Mouse (Mus musculus) ES-Bruce4 (cell line): Measurements from ENCODE around the gene Hoxd10. TPM values are rescaled to one million over a fixed set of nuclear protein-coding genes. Genes with fewer than 3 reads are reported as not detected.

Source experiments
- H3K27ac ChIP-seq: 2 replicates; pipeline ENCODE4 v1.5.1; 2012; ENCODE audit warnings: low read length, inconsistent platforms; ENCODE audit not compliant: insufficient read depth
- H3K27me3 ChIP-seq: 2 replicates; pipeline ENCODE4 v1.6.1; 2012; ENCODE audit warnings: mild to moderate bottlenecking, low read length, inconsistent platforms; ENCODE audit not compliant: control insufficient read depth, poor library complexity, insufficient read depth, severe bottlenecking
- H3K36me3 ChIP-seq: 2 replicates; pipeline ENCODE4 v1.6.1; 2012; ENCODE audit warnings: inconsistent platforms, mild to moderate bottlenecking, low read length, moderate library complexity; ENCODE audit not compliant: control insufficient read depth, poor library complexity, insufficient read depth, severe bottlenecking
- H3K4me1 ChIP-seq: one replicate; pipeline ENCODE4 v1.8.1; 2011; ENCODE audit warnings: low read length; ENCODE audit not compliant: control insufficient read depth, insufficient read depth
- H3K4me3 ChIP-seq: 2 replicates; pipeline ENCODE4 v1.5.1; 2011; ENCODE audit warnings: low read depth, mild to moderate bottlenecking, low read length
- H3K9ac ChIP-seq: 2 replicates; pipeline ENCODE4 v1.6.1; 2012; ENCODE audit warnings: low read depth, mild to moderate bottlenecking, inconsistent platforms; ENCODE audit not compliant: poor library complexity, severe bottlenecking
- H3K9me3 ChIP-seq: replicated peaks from 2 replicates; pipeline ENCODE4 v1.6.1; 2012; ENCODE audit warnings: mild to moderate bottlenecking, low read length, inconsistent platforms; ENCODE audit not compliant: control insufficient read depth, poor library complexity, insufficient read depth, severe bottlenecking
- CTCF ChIP-seq: IDR thresholded peaks from one replicate; pipeline ENCODE4 v1.8.1; 2011; ENCODE audit warnings: low read depth, low read length
- EP300 ChIP-seq: IDR thresholded peaks from 2 replicates; pipeline ENCODE4 v1.6.1; 2011; ENCODE audit warnings: low read depth, low read length; ENCODE audit not compliant: insufficient read depth
- POLR2A ChIP-seq: IDR thresholded peaks from one replicate; pipeline ENCODE4 v1.8.1; 2011; ENCODE audit warnings: low read length; ENCODE audit not compliant: insufficient read depth
- polyA plus RNA-seq: library from polyadenylated mRNA; stranded (reverse); fragments of >200 nt; gene quantifications from 2 replicates; pipeline ENCODE4 v1.2.4, GENCODE M21; 2011; ENCODE audit warnings: low read depth; ENCODE audit not compliant: missing spikeins, insufficient read depth, insufficient read length

The Hoxd10 gene
- polyA plus RNA-seq, 1 experiment, result not detected

- no peak overlapping the region for H3K9ac ChIP-seq
- H3K9me3 ChIP-seq, result no peaks in the 10 kb centered on the region
- H3K4me3 ChIP-seq, result no peak overlapping the region
- peaks cover 72% of the 10 kb centered on the region for H3K27me3 ChIP-seq
- TF ChIP-seq CTCF, result no peak
- no peak for TF ChIP-seq POLR2A
- no peak for TF ChIP-seq EP300
- H3K27ac ChIP-seq, result no peak overlapping the region
- no peaks in the 10 kb centered on the region for H3K4me1 ChIP-seq
- H3K36me3 ChIP-seq, result no peaks in the 10 kb centered on the region
Measured at GRCm38 (mm10) chr2:74708676-74709075, 17.0 kb downstream of the Hoxd10 start.

GRCm38 (mm10) chr2:74709465-74710419, 18.0 kb downstream of the Hoxd10 start:
- Histone ChIP-seq H3K4me3 (no peak overlapping the region), H3K27ac (no peak overlapping the region), H3K9ac (no peak overlapping the region), H3K9me3 (no peaks in the 10 kb centered on the region), H3K27me3 (peaks cover 71% of the 10 kb centered on the region), H3K36me3 (no peaks in the 10 kb centered on the region), H3K4me1 (no peaks in the 10 kb centered on the region)
- TF ChIP-seq CTCF (no peak), POLR2A (no peak), EP300 (no peak)

- Histone ChIP-seq H3K27me3 (peaks cover 58% of the 10 kb centered on the region), H3K4me1 (no peaks in the 10 kb centered on the region), H3K9me3 (no peaks in the 10 kb centered on the region), H3K27ac (no peak overlapping the region), H3K9ac (no peak overlapping the region), H3K4me3 (no peak overlapping the region), H3K36me3 (no peaks in the 10 kb centered on the region)
- no peak for TF ChIP-seq EP300
- no peak for TF ChIP-seq POLR2A
- no peak for TF ChIP-seq CTCF
Measured at GRCm38 (mm10) chr2:74710929-74711543, 19.3 kb downstream of the Hoxd10 start.

- H3K4me3 ChIP-seq, result peak within 1 kb of the TSS; percentile 52
- no peaks in the 10 kb centered on the region for H3K9me3 ChIP-seq
- peaks cover 49% of the 10 kb centered on the region for H3K27me3 ChIP-seq
- TF ChIP-seq EP300, result no peak
- H3K27ac ChIP-seq, result no peak within 1 kb of the TSS
- H3K9ac ChIP-seq, result peak within 1 kb of the TSS; percentile 22; the same call in 1 of the 2 replicates
- no peaks in the 10 kb centered on the region for H3K4me1 ChIP-seq
- H3K36me3 ChIP-seq, result no peaks in the 10 kb centered on the region
Measured at GRCm38 (mm10) chr2:74711721-74712621, 20.2 kb downstream of the Hoxd10 start, which contains the start of the genes Hoxd3 and Hoxd4. TSS of gene Hoxd3 (plus strand) at chr2:74711927. TSS of gene Hoxd4 (plus strand) at chr2:74711929.

- Histone ChIP-seq H3K9ac (no peak overlapping the region), H3K36me3 (no peaks in the 10 kb centered on the region), H3K27me3 (peaks cover 45% of the 10 kb centered on the region), H3K4me1 (no peaks in the 10 kb centered on the region), H3K4me3 (no peak overlapping the region), H3K27ac (no peak overlapping the region), H3K9me3 (no peaks in the 10 kb centered on the region)
- no peak for TF ChIP-seq CTCF
- no peak for TF ChIP-seq EP300
Measured at GRCm38 (mm10) chr2:74713239-74714150, 21.8 kb downstream of the Hoxd10 start.
